Comparison of ENCODE assay signal across 7 mouse cellular contexts in genomic region chr5:112282780-112283482, GRCm38 (mm10). TPM values are rescaled to one million over a fixed set of nuclear protein-coding genes. Genes with fewer than 3 reads are reported as not detected.
DNase-seq lines count a peak whose midpoint lies in the region; ATAC-seq lines count a peak whose summit lies in the region.

No protein-coding gene starts in this region.

- ATAC-seq in kidney, embryonic 16.5 days (ENCODE audit: low FRiP score, low TSS enrichment), result no peak
- ATAC-seq in liver, embryonic 12.5 days, result no peak

- 70% methylated on average over 9 of the region's 9 CpGs for WGBS in kidney, embryonic 16.5 days
- WGBS in liver, embryonic 12.5 days (ENCODE audit: insufficient replicate concordance), result 30% methylated on average over 9 of the region's 9 CpGs

- H3K9ac ChIP-seq in kidney, embryonic 16.5 days (replicated peaks; ENCODE audit: low read length), result no peak overlapping the region
- 0 out of 2 replicates have a peak overlapping the region, but pooled peaks have one; percentile 8 for H3K9ac ChIP-seq in liver, embryonic 12.5 days

- H3K9me3 ChIP-seq in kidney, embryonic 16.5 days (ENCODE audit: low read length), result no peaks in the 10 kb centered on the region
- H3K9me3 ChIP-seq in liver, embryonic 12.5 days (replicated peaks), result no peaks in the 10 kb centered on the region

- H3K4me2 ChIP-seq in kidney, embryonic 16.5 days (replicated peaks; ENCODE audit: low read depth, low read length), result no peak overlapping the region; the same call in 1 of the 2 replicates
- peak overlapping the region; percentile 39 for H3K4me2 ChIP-seq in liver, embryonic 12.5 days

- H3K27ac ChIP-seq in kidney, embryonic 16.5 days (ENCODE audit: low read length), result peak overlapping the region; percentile 73
- H3K27ac ChIP-seq in liver, embryonic 12.5 days, result peak overlapping the region; percentile 74

- H3K4me1 ChIP-seq in kidney, embryonic 16.5 days (ENCODE audit: insufficient read depth, low read length), result peaks cover 57% of the 10 kb centered on the region
- peaks cover 98% of the 10 kb centered on the region for H3K4me1 ChIP-seq in liver, embryonic 12.5 days

- no peaks in the 10 kb centered on the region for H3K36me3 ChIP-seq in kidney, embryonic 16.5 days (ENCODE audit: insufficient read depth, low read length)
- H3K36me3 ChIP-seq in liver, embryonic 12.5 days, result peaks cover 16% of the 10 kb centered on the region; the same call in 1 of the 2 replicates

- H3K27me3 ChIP-seq in kidney, embryonic 16.5 days (ENCODE audit: insufficient read depth, low read length), result no peaks in the 10 kb centered on the region
- no peaks in the 10 kb centered on the region for H3K27me3 ChIP-seq in liver, embryonic 12.5 days (replicated peaks)

- H3K4me3 ChIP-seq in kidney, embryonic 16.5 days (ENCODE audit: low read length), result no peak overlapping the region
- no peak overlapping the region for H3K4me3 ChIP-seq in liver, embryonic 12.5 days

- DNase-seq in kidney, adult 18-20 months, result no peak
- peak; percentile 27 for DNase-seq in CD4-positive helper T cell, adult 2 months (ENCODE audit: low read depth, low spot score)
- peak; percentile 65 for DNase-seq in T-cell, adult 2 months (ENCODE audit: low spot score)
- no peak for DNase-seq in retina, postnatal 1 day
- DNase-seq in layer of hippocampus, adult 9-10 months (ENCODE audit: low spot score), result no peak

RNA-seq across cellular contexts. Expression of gene Tpst2, which starts 6.4 kb away (rescaled TPM):
- 65.8 and 68.7 TPM in 2 replicates for polyA plus RNA-seq in kidney, embryonic 16.5 days (2015; fragmentation: Nextera tagmentation; extraction: Ambion mirVana)
- polyA plus RNA-seq in liver, embryonic 12.5 days (2016; fragmentation: Nextera tagmentation; extraction: Ambion mirVana), result 40.5 and 45.1 TPM in 2 replicates

RNA-seq across cellular contexts. Expression of gene Crybb1, which starts 27.3 kb away (rescaled TPM):
- polyA plus RNA-seq in kidney, embryonic 16.5 days (2015; fragmentation: Nextera tagmentation; extraction: Ambion mirVana), result 2.7 and 4.0 TPM in 2 replicates
- 0.15 and 0.16 TPM in 2 replicates for polyA plus RNA-seq in liver, embryonic 12.5 days (2016; fragmentation: Nextera tagmentation; extraction: Ambion mirVana)

RNA-seq across cellular contexts. Expression of gene Cryba4, which starts 30.6 kb away (rescaled TPM):
- polyA plus RNA-seq in kidney, embryonic 16.5 days (2015; fragmentation: Nextera tagmentation; extraction: Ambion mirVana), result 0.58 and 0.81 TPM in 2 replicates
- 0.73 and 0.77 TPM in 2 replicates for polyA plus RNA-seq in liver, embryonic 12.5 days (2016; fragmentation: Nextera tagmentation; extraction: Ambion mirVana)

RNA-seq across cellular contexts. Expression of gene Tfip11, which starts 43.2 kb away (rescaled TPM):
- 36.7 and 37.8 TPM in 2 replicates for polyA plus RNA-seq in kidney, embryonic 16.5 days (2015; fragmentation: Nextera tagmentation; extraction: Ambion mirVana)
- polyA plus RNA-seq in liver, embryonic 12.5 days (2016; fragmentation: Nextera tagmentation; extraction: Ambion mirVana), result 19.7 and 20.7 TPM in 2 replicates

RNA-seq across cellular contexts. Expression of gene Srrd, which starts 59.9 kb away (rescaled TPM):
- polyA plus RNA-seq in kidney, embryonic 16.5 days (2015; fragmentation: Nextera tagmentation; extraction: Ambion mirVana), result 44.8 and 47.0 TPM in 2 replicates
- polyA plus RNA-seq in liver, embryonic 12.5 days (2016; fragmentation: Nextera tagmentation; extraction: Ambion mirVana), result 23.1 and 26.1 TPM in 2 replicates

Comparison
In these comparisons a context has a peak if more than half of its experiments do, and no peak if none do; other contexts are left out.
1. DNase-seq: peak in CD4-positive helper T cell, adult 2 months (single experiment) and T-cell, adult 2 months (single experiment); none in kidney, adult 18-20 months (single experiment), retina, postnatal 1 day (single experiment) and layer of hippocampus, adult 9-10 months (single experiment).